Mouse (Mus musculus): Measurements from ENCODE around the gene 5430403G16Rik.
"Not testable (repeated sequence)": the region's sequence is repeated elsewhere in the genome, so short reads cannot be mapped to it uniquely, and the experiment has no call there.

5430403G16Rik gene

GRCm38 (mm10) chr5:109690537-109691201 is at the start of gene 5430403G16Rik:
Gene 5430403G16Rik (minus strand): TSS chr5:109691041.
- peak; percentile 74 for DNase-seq (ENCODE audit: extremely low spot score, low spot score)

- DNase-seq (ENCODE audit: extremely low spot score, low spot score): not testable (repeated sequence)
Observed at GRCm38 (mm10) chr5:109717341-109717740, 26.5 kb upstream of the 5430403G16Rik start.

- not testable (repeated sequence) for DNase-seq (ENCODE audit: extremely low spot score, low spot score)
Observed at GRCm38 (mm10) chr5:109691205-109691965, 544 bp upstream of the 5430403G16Rik start.

- DNase-seq (ENCODE audit: extremely low spot score, low spot score): no peak
Observed at GRCm38 (mm10) chr5:109682921-109683320, 7.9 kb downstream of the 5430403G16Rik start.
